19 mouse cellular contexts compared by ENCODE assay signal in the genomic region with DNA sequence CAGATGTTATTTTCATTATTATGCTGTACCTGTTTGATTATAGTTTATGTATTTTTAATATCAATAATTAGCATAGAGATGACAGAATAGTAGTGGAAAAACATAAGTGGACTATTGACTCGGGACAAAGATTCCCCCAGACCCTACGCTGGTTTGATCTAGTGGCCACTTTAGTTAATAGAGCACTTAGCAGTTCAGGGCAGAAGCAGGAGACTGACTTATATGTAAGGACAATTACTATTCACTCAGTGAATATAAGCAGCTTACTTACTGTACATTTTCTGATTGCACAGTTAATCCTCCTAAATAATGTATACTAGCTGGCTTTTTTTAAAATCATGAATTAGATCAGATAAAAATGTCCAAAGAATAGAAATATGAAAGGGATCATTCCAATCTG.
"Had no signal": no experiment of that assay in that cellular context is flagged by ENCODE, and none has a peak within 500 bp of the region (broad histone marks: within the 10 kb centered on the region; RNA-seq: fewer than 3 reads in every experiment).

No protein-coding gene starts in this region.

- H3K4me3 ChIP-seq: layer of hippocampus, adult 2 months; limb, embryonic 10.5 days; limb, embryonic 13.5 days; liver, embryonic 12.5 days; liver, embryonic 15.5 days; lung, embryonic 15.5 days; megakaryocyte, embryonic 14.5 days; neural tube, embryonic 13.5 days had no signal

- H3K4me2 ChIP-seq: limb, embryonic 13.5 days; liver, embryonic 12.5 days; liver, embryonic 15.5 days; lung, embryonic 15.5 days; neural tube, embryonic 13.5 days had no signal

- H3K9ac ChIP-seq: limb, embryonic 13.5 days; liver, embryonic 12.5 days; liver, embryonic 15.5 days; lung, embryonic 15.5 days; neural tube, embryonic 13.5 days had no signal

- H3K27ac ChIP-seq: layer of hippocampus, adult 2 months; limb, embryonic 10.5 days; limb, embryonic 13.5 days; liver, embryonic 12.5 days; liver, embryonic 15.5 days; lung, embryonic 15.5 days; neural tube, embryonic 13.5 days had no signal

- H3K9me3 ChIP-seq: limb, embryonic 10.5 days; limb, embryonic 13.5 days; liver, embryonic 12.5 days; liver, embryonic 15.5 days; lung, embryonic 15.5 days; megakaryocyte, embryonic 14.5 days; neural tube, embryonic 13.5 days had no signal

- DNase-seq: kidney, adult 18-20 months; kidney, adult 9 months; kidney, postnatal 14 days; layer of hippocampus, adult 9-11 months; liver; lung, adult 18-20 months; lung, postnatal 10 days; lung, postnatal 36 days; thymus, adult 18-20 months; thymus, postnatal 4 days had no signal

- H3K27me3 ChIP-seq: limb, embryonic 13.5 days; liver, embryonic 12.5 days; liver, embryonic 15.5 days; lung, embryonic 15.5 days; megakaryocyte, embryonic 14.5 days; neural tube, embryonic 13.5 days had no signal

- H3K4me1 ChIP-seq: limb, embryonic 10.5 days; limb, embryonic 13.5 days; liver, embryonic 12.5 days; liver, embryonic 15.5 days; lung, embryonic 15.5 days; megakaryocyte, embryonic 14.5 days; neural tube, embryonic 13.5 days had no signal

- H3K36me3 ChIP-seq: limb, embryonic 10.5 days; limb, embryonic 13.5 days; liver, embryonic 12.5 days; liver, embryonic 15.5 days; lung, embryonic 15.5 days; neural tube, embryonic 13.5 days had no signal

- ATAC-seq: intestine, embryonic 16.5 days; liver, embryonic 12.5 days had no signal
